Mouse (Mus musculus) heart, postnatal 0 days (tissue): ENCODE data around the gene Catsper3.

Experiments used
- CTCF ChIP-seq: IDR thresholded peaks from 2 replicates; pipeline ENCODE4 v1.5.1; 2016; ENCODE audit warnings: antibody characterized with exemption, control low read depth, low read depth
- EP300 ChIP-seq: IDR thresholded peaks from 2 replicates; pipeline ENCODE4 v1.6.1; 2016; ENCODE audit warnings: antibody characterized with exemption, low read depth

- TF ChIP-seq CTCF = no peak
- TF ChIP-seq EP300 = no peak
These were observed 42.7 kb downstream of the Catsper3 start for GRCm38 (mm10) chr13:55826796-55827678.
